In the genomic region with DNA sequence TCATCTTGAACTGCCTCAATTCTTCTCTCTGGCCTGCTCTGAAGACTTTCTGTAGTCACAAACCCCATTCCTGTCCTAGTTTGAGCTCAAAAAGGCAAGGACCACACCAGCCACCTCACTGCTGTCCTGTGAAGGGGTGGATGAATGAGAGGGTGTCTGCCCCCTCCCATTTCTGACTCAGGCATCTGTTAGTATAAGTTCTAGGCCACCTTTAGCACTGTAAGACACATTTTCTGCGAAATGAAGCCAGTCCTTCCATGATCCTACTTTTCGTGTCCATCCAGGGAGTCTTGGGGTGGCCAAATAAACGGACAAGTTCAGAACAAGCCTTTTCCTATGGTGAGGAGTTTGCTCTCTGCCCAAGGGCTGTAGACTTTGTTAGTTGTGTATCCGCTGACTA, we compare ENCODE assay signal across 8 mouse cellular contexts. TPM values are rescaled to one million over a fixed set of nuclear protein-coding genes. Genes with fewer than 3 reads are reported as not detected.
A peak's percentile ranks its signal among the peaks of the same experiment; 100 is the strongest.
DNase-seq lines count a peak whose midpoint lies in the region; ATAC-seq and TF ChIP-seq lines count a peak whose summit lies in the region.

A gene (minus strand): TSS at position 326 of the 400 bp plus-strand sequence.

- DNase-seq in embryonic facial prominence, embryonic 11.5 days (ENCODE audit: low spot score): no peak
- no peak for DNase-seq in liver, embryonic 13.5 days
- DNase-seq in T-cell, adult 2 months (ENCODE audit: low spot score): no peak
- DNase-seq in cerebellum, postnatal 4 days (ENCODE audit: low spot score in 2 of 2): no peak
- DNase-seq in kidney, postnatal 4 days: no peak

- peak within 1 kb of the TSS; percentile 47 for H3K9ac ChIP-seq in embryonic facial prominence, embryonic 11.5 days (replicated peaks; ENCODE audit: low read length)
- H3K9ac ChIP-seq in heart, embryonic 15.5 days: peak within 1 kb of the TSS; percentile 56
- H3K9ac ChIP-seq in liver, embryonic 13.5 days: peak within 1 kb of the TSS; percentile 43

- H3K36me3 ChIP-seq in C2C12 (ENCODE audit: control insufficient read depth, insufficient read depth): no peaks in the 10 kb centered on the region
- no peaks in the 10 kb centered on the region for H3K36me3 ChIP-seq in embryonic facial prominence, embryonic 11.5 days (replicated peaks; ENCODE audit: control insufficient read depth, insufficient read depth, low read depth, low read length)
- no peaks in the 10 kb centered on the region for H3K36me3 ChIP-seq in heart, embryonic 15.5 days
- no peaks in the 10 kb centered on the region for H3K36me3 ChIP-seq in liver, embryonic 13.5 days

- no peaks in the 10 kb centered on the region for H3K27me3 ChIP-seq in C2C12 (ENCODE audit: control insufficient read depth, insufficient read depth, insufficient read length)
- peaks cover 27% of the 10 kb centered on the region for H3K27me3 ChIP-seq in embryonic facial prominence, embryonic 11.5 days (ENCODE audit: control insufficient read depth, insufficient read depth, low read length)
- H3K27me3 ChIP-seq in heart, embryonic 15.5 days: peaks cover 30% of the 10 kb centered on the region
- H3K27me3 ChIP-seq in liver, embryonic 13.5 days: peaks cover 67% of the 10 kb centered on the region

- H3K79me3 ChIP-seq in C2C12 (ENCODE audit: low read depth): no peaks in the 10 kb centered on the region

- TF ChIP-seq CTCF in C2C12 (IDR thresholded peaks at IDR 0.05; ENCODE audit: control insufficient read depth, insufficient read depth, insufficient read length): no peak

- H3ac ChIP-seq in C2C12 (ENCODE audit: control insufficient read depth, insufficient read length, low read depth): peak within 1 kb of the TSS; percentile 45

- H3K9me3 ChIP-seq in embryonic facial prominence, embryonic 11.5 days (replicated peaks; ENCODE audit: control insufficient read depth, low read length): no peaks in the 10 kb centered on the region
- no peaks in the 10 kb centered on the region for H3K9me3 ChIP-seq in heart, embryonic 15.5 days (replicated peaks)
- no peaks in the 10 kb centered on the region for H3K9me3 ChIP-seq in liver, embryonic 13.5 days (replicated peaks)

- H3K4me3 ChIP-seq in C2C12 (ENCODE audit: insufficient read depth, poor library complexity, severe bottlenecking): peak within 1 kb of the TSS; percentile 21
- H3K4me3 ChIP-seq in embryonic facial prominence, embryonic 11.5 days (ENCODE audit: low read depth, low read length): peak within 1 kb of the TSS; percentile 48
- H3K4me3 ChIP-seq in heart, embryonic 15.5 days: peak within 1 kb of the TSS; percentile 57
- peak within 1 kb of the TSS; percentile 54 for H3K4me3 ChIP-seq in liver, embryonic 13.5 days (replicated peaks)

- 54% methylated on average over 4 of the region's 4 CpGs for WGBS in embryonic facial prominence, embryonic 11.5 days
- WGBS in heart, embryonic 15.5 days: 77% methylated on average over 4 of the region's 4 CpGs
- WGBS in liver, embryonic 13.5 days (ENCODE audit: insufficient replicate concordance): 56% methylated on average over 4 of the region's 4 CpGs

- H3K79me2 ChIP-seq in C2C12 (ENCODE audit: control insufficient read depth, insufficient read depth): no peaks in the 10 kb centered on the region

- H3K4me2 ChIP-seq in embryonic facial prominence, embryonic 11.5 days (ENCODE audit: low read depth, low read length): peak within 1 kb of the TSS; percentile 98
- peak within 1 kb of the TSS; percentile 92 for H3K4me2 ChIP-seq in heart, embryonic 15.5 days
- peak within 1 kb of the TSS; percentile 73 for H3K4me2 ChIP-seq in liver, embryonic 13.5 days

- no peak within 1 kb of the TSS for H3K27ac ChIP-seq in embryonic facial prominence, embryonic 11.5 days (replicated peaks; ENCODE audit: low read depth, low read length)
- H3K27ac ChIP-seq in heart, embryonic 15.5 days: no peak within 1 kb of the TSS
- H3K27ac ChIP-seq in liver, embryonic 13.5 days: no peak within 1 kb of the TSS

- H3K4me1 ChIP-seq in embryonic facial prominence, embryonic 11.5 days (ENCODE audit: control insufficient read depth, insufficient read depth, low read length): no peaks in the 10 kb centered on the region
- H3K4me1 ChIP-seq in heart, embryonic 15.5 days (replicated peaks): peaks cover 16% of the 10 kb centered on the region
- peaks cover 17% of the 10 kb centered on the region for H3K4me1 ChIP-seq in liver, embryonic 13.5 days (replicated peaks)

- no peak for ATAC-seq in embryonic facial prominence, embryonic 11.5 days (replicated peaks; ENCODE audit: insufficient number of reproducible peaks, low FRiP score, low TSS enrichment, low read depth)
- no peak for ATAC-seq in heart, embryonic 15.5 days (replicated peaks; ENCODE audit: insufficient number of reproducible peaks, insufficient read depth, low FRiP score, low read depth)
- no peak for ATAC-seq in liver, embryonic 13.5 days (ENCODE audit: low read depth)
- ATAC-seq in frontal cortex, adult (ENCODE audit: low TSS enrichment): no peak

TF ChIP-seq in C2C12, 6 proteins besides CTCF, POLR2A, EP300 and RAD21:
- TF ChIP-seq MAX (IDR thresholded peaks at IDR 0.05) (no peak), USF1 (IDR thresholded peaks at IDR 0.05; ENCODE audit: low read depth) (no peak), FOSL1 (IDR thresholded peaks at IDR 0.05; ENCODE audit: insufficient read depth, low read length, poor library complexity, severe bottlenecking) (no peak), CEBPB (IDR thresholded peaks at IDR 0.05; ENCODE audit: low read depth) (no peak), MYOD1 (IDR thresholded peaks at IDR 0.05; ENCODE audit: control insufficient read depth, insufficient read length, low read depth) (no peak), MYOG (IDR thresholded peaks at IDR 0.05; ENCODE audit: control insufficient read depth, extremely low read depth, insufficient read length) (no peak)

RNA-seq across cellular contexts. Expression of the gene that starts here (rescaled TPM):
- polyA plus RNA-seq in C2C12 (2012; fragmentation: generic; extraction: Trizol): 4.5 TPM
- polyA plus RNA-seq in embryonic facial prominence, embryonic 11.5 days (2014; fragmentation: Nextera tagmentation; extraction: Ambion mirVana): 0.31 and 0.46 TPM in 2 replicates
- polyA plus RNA-seq in heart, embryonic 15.5 days (2015; fragmentation: Nextera tagmentation; extraction: Ambion mirVana): 2.2 and 3.5 TPM in 2 replicates
- polyA plus RNA-seq in liver, embryonic 13.5 days (2015; fragmentation: Nextera tagmentation; extraction: Ambion mirVana): 0.76 TPM in 2 replicates
